Mouse (Mus musculus): ENCODE data around the gene Gnas.

The Gnas gene

DNA sequence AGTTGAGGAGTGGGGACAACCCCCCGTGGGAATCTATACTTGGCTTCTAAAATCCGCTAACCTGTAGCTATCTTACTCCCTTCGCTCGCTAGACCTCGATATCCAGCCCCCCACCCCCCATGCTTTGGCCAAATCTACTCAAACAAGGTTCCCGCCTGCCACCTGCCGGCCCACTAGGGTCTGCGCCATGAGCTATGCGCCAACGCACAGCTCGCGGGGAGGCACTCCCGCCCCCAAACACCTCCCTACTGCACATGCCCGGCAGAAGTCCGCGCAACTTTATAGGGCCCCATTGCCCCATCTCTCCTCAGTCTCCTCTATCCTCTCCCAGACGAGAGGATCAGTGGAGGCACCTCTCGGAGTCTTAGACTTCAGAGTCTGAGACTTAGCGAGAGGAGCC, at the start of gene Gnas:
TSS of gene Gnas (plus strand) at position 310 of the 400 bp plus-strand sequence.
- peak in 1 of 2 experiments; percentile 28 for DNase-seq (ENCODE audit: low spot score in 2 of 2)

DNA sequence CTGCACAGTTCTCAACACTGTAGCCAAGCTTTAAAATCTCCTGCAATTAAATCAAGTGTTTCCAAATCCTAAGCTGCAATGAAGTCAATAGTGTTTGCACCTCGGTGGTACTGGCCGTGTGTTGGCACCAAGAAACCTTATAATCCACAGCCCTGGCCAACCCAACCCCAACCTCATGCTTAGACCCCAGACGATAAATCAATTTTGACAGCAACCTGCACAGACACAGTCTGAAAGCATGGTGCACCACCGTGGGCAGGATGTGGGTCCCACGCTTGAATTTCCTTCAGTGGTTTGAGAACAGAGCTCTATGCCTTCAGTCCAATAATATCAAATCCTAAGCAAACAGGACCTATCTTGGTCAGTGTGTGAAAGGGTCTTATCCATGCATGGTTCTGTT, 41.7 kb upstream of the Gnas start:
- no peak for DNase-seq (ENCODE audit: low spot score in 2 of 2)

DNA sequence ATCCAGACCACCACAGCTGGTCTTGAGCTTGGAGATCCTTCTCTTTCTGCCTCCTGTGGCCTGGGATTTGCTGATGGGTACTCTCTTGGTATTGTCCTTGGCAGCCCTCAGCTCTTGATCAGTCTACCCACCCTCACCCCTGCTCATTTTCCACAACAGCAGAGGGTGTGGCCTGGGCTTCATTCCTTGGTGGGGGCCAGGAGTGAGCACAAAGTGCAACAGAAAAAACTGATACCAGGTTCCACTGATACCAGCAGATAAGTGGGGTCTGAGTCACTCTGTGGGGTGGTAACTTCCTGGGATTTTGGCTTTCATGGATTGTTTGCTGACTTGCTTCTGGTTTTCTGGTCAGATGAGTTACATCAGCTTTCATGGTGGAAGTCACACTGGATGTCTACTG, 32.2 kb upstream of the Gnas start:
- no peak for DNase-seq (ENCODE audit: low spot score in 2 of 2)

DNA sequence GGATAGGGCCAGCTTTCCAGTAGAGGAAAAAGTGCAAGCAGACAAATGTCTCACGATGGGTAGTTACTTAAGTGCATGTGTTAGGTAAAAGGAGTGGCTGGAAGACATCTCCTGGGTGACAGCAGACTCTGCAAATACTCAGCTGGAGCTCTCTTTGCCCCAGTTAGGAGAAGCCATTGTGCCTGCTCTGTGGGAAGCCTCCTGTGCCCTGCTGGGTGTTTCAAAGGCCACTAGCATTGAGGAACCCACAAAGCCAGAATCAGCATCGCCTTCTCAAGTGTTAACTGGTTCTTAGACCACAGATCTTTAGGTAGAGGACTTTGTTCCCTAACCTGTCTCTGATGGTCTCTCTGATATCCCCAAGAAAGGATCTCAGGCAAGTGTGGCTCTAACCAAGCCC, 26.8 kb upstream of the Gnas start:
- DNase-seq (ENCODE audit: low spot score in 2 of 2) = no peak

DNA sequence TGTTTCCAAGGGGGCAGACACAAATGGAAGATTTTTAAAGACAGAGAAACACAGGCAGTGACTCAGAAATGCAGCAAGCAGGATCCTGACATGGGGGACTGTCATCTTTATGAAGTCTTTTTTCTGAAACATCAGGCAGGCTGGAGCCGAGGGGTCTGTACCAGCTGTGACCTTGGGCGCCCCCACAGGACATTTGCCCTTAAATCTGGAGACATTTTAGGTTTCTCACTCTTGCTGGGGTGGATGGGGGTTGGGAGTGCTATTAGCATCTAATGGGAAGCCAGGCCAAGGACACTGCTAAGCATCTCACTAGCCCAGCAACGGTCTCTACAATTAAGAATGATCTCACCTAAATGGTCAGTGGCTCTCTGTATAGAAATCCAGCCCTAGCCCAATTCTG, 24.1 kb upstream of the Gnas start:
- DNase-seq (ENCODE audit: low spot score in 2 of 2) = no peak

DNA sequence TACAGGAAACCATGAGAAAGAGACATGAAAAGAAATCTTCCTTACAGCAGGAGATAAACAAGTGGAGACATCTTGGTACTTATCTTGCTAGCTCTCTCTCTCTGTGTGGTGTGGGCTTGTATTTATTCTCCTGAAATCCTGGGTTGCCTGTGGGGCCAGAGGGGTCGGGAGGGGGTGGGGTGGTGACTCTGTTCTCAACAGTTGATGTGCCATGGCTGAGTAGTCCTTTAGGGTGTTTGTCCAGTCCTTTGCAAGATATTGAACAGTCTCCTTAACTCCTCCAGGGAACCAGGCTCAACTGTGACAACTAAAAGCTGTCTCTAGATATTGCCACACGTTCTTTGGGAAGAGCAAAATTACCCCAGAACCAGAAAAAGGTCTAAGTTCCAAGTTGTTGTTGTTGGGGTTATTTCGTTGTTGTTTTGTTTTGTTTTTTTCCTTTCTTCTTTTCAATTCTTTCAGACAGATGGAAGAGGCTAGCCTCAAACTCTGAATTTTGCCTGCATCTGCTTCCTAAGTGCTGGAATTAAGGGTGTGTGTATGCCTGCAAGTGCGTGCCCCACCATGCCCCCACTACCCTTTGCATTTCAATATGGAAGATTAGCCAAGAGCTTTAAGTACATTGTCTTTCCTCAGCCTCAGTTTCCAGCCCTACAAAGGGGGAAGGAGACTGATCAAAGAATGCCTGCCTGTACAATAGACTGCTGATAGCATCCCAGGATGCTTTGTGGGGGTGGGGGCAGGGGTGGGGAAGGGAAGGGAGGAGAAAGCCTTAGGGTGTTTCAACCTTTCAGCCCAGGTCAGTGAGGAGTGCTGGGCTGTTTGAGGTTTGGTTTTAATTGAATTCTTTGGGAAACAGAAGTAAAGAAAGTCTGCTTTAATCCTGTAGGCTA, 23.0 kb upstream of the Gnas start:
- no peak for DNase-seq (ENCODE audit: low spot score in 2 of 2)

DNA sequence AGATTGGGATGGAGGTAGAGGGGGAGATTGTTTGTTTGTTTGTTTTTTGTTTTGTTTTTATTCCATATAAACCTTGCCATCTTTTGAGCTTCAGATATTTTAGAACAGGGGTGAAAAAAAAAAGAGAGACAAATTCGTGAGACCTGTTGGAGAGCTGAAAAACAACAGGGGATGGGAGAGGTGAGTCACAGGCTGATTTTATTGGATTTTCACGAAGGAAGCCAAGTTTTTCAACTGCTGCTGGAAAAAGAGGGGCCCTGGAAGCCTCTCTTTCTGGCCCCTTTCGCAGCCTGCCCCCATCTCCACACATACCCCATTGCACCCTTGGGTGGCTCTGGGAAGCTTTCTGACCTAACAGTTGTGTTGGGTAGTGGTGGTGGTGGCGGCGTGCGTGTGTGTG, 22.3 kb upstream of the Gnas start:
- no peak for DNase-seq (ENCODE audit: low spot score in 2 of 2)

DNA sequence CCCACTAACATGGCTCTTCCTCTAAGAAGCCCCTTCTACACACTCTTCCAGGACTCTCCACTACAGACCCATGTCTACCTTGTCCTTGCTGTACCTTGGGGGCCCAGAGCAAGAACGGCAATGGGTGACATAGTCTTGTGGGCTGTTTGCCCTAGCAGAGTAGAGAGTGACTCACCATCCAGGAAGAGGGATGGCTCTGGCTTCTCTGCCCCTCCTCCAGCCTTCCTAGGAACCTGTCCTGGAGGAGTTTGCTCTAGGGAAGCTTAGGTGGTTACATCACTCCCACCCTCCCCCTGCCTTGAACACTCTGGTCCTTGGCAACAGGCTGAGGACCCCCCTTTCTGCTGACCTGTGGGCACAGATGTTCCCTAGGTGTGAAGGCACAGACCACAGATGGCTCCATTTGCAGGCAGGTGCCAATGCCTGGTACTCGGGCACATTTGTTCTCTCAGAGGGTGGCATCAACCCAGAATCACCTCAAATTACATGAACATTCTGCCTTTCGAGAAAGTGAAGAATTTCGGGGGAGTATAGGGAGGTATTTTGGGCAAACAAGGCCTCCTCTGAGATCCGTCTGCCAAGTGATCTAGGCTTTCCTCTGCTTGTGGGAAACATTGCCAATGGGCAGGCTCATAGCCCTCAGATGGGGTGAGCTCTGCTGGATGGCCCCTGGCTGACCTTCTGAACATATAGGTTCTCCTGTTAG, 20.9 kb upstream of the Gnas start:
- DNase-seq (ENCODE audit: low spot score in 2 of 2) = no peak

DNA sequence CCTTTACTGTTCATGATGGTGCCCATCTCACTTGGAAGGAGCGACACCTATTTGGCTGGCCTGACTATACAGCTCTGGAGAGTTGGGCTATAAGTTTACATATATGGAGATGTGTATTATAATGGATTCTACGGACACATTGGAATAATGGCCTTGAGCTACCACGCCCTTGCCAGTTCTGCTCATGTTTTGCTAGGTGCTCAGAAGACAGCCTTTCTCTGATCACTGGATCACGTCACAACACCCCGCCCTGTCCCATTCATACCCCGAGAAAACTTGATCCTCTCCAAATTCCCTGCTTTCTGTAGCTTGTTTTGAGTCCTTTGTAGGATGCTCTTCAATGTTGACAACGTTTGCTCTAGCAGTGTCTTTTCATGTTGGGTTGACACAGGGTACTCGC, 19.9 kb upstream of the Gnas start:
- DNase-seq (ENCODE audit: low spot score in 2 of 2) = no peak

DNA sequence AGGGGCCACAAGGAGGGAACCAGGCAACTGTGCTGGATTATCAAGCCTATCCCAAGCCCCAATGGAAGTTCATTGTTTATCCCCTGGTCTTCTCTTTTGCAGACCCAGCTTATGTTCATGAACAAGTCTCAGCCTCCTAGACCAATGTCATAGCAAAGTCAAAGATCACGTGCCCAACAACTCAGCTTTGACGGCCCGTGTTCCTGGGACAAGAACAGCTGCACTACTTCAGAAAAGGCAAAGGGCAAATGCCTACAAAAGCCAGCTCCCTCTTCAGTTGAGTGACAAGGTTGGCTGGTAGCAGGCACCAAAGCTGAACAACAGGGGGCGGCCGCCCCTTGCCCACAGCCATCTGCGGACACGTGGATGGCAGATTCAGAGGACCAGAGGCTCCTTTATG, 13.7 kb upstream of the Gnas start:
- no peak for DNase-seq (ENCODE audit: low spot score in 2 of 2)

DNA sequence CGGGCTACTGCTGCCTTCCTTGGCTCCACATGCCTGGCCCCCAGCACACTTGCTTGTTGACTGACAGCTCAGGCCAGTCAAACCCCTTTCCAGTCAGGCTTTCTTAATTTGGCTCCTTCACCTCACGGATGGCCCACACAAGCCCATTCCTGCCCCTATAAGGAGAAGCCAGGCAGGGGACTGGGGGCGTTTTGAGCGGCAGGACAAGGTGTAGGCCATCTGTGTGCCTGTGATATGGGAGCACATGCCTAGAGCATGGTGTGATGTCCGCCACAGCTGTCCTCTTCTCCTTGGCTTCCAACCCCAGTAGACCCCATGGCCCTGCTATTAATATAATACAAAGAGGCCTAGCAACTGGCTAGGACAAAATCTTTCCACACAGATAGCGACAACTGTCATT, 12.7 kb upstream of the Gnas start:
- DNase-seq (ENCODE audit: low spot score in 2 of 2) = no peak

DNA sequence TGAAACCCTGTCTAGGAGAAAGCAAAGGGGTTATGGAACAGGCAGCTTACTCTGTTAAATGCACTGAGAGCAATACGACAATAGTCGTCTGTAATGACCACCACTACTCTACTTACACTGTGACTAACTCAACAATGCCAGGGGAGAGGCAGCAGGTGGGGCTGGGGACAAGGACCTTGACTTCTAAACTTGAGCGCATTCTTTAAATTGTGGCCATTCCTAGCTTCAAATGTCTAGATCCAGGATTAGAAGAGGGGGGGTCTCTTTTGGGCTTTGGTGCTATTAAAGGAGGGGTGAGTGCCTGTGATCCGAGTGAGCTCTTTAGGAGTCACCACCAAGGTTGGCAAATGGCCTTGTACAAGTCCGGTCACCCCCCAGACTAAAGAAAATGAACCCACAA, 11.0 kb upstream of the Gnas start:
- DNase-seq (ENCODE audit: low spot score in 2 of 2) = no peak

DNA sequence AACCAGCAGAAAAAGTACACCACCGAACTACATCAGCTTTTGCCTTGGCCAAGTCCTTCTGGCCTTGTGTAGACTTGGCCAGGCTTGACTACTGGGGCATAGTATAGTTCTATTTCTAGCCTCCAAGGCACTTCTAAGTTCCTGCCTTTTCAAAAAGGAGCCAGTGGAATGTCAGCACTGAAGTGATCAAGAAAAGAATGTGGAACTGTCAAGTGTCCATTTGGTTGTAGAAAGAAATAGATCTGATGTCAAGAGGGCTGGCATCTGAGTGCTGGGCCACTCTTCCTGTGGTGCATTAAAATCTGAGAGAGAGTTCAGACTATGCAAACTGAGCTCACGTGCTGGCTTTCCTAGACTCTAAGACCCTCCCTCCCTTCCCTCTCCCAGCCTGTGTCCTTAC, 10.2 kb upstream of the Gnas start:
- DNase-seq (ENCODE audit: low spot score in 2 of 2) = no peak

DNA sequence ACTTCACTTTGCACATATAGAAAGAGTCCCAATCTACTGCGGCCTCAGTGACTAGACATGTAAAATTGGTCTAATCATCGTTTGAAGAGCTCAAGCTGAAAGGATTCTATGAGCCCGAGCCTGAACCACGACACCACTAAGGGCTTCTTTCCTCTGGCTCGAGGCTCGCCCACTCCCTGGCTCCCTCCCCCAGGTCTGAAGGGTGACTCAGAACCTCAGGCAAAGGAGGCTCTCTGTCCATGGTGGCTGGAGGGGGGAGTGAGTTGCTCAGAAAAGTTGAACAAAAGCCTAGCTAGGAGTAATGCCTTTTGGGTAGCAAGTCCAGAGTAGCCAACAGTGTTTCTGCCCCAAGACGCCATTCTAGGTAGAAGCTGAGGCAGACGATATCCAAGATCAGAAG, 4.3 kb upstream of the Gnas start:
- DNase-seq (ENCODE audit: low spot score in 2 of 2) = no peak

DNA sequence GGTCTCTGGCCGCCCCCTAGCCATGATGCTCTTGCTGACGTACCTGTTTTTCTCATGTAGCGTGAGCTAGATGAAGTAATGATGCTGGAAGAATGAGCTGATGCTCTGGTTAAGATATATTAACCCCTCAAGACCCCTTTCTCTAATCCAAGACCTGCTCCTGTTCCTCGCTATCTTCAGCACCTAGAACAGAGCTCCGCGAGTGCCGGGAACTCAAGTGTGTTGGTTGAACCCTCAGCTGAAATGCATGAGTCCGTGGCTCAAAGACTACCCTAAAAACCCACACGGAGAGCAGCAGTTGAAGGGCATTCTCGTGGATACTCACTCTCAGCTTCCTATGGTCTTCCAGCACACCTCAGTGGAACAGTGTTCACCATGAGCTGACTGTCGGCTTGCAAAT, 779 bp upstream of the Gnas start:
- DNase-seq (ENCODE audit: low spot score in 2 of 2) = no peak

DNA sequence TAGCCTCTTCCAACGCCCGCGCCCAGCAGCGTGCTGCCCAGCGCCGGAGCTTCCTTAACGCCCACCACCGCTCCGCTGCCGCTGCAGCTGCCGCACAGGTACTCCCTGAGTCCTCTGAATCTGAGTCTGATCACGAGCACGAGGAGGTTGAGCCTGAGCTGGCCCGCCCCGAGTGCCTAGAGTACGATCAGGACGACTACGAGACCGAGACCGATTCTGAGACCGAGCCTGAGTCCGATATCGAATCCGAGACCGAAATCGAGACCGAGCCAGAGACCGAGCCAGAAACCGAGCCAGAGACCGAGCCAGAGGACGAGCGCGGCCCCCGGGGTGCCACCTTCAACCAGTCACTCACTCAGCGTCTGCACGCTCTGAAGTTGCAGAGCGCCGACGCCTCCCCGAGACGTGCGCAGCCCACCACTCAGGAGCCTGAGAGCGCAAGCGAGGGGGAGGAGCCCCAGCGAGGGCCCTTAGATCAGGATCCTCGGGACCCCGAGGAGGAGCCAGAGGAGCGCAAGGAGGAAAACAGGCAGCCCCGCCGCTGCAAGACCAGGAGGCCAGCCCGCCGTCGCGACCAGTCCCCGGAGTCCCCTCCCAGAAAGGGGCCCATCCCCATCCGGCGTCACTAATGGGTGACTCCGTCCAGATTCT, 812 bp downstream of the Gnas start:
- DNase-seq (ENCODE audit: low spot score in 2 of 2) = no peak

DNA sequence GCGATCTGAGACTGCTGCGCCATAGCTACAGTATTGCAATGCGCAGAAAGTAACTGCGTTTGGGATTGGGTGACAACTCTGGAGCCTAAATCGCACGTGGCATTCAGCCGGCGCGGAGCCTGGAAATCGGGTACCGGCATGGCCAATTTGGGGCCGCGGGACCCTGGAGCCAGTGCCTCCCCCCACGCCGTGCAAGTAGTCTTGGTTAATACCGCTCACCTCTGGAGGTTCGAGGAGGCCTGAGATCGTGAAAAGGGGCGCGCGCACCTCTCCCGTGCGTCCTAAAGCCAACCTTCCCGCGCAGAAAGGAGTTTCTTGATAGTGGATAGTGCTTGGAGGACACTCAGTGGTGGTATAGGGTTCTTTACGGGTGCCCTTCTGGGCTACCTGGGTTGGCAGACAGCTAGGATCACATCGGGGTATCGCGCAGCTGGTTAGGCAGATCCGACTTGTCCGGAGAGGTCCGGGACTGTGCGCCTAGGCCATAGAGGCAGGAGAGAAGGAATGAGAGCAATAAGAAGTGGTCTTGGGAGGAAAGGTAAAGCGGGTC, 1.9 kb downstream of the Gnas start:
- no peak for DNase-seq (ENCODE audit: low spot score in 2 of 2)

DNA sequence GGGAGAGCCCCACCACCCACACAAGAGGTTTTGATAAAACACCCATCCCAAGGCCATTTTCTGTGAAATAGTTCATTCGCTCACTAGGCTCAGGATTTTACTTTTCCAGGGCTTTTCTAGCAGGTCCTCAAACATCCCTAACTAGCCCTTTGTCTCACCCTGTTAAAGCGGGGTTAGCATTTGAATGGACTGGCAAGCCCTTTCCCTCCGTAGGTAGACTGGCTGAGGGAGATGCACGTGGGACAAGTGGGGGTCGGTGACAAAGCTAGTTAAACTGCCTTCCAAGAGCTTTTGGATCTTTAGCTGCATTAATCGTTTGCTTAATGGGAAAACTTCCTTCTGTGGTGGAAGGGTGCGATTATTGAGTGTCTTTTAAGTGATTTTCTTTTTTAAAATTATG, 3.8 kb downstream of the Gnas start:
- DNase-seq (ENCODE audit: low spot score in 2 of 2) = no peak

DNA sequence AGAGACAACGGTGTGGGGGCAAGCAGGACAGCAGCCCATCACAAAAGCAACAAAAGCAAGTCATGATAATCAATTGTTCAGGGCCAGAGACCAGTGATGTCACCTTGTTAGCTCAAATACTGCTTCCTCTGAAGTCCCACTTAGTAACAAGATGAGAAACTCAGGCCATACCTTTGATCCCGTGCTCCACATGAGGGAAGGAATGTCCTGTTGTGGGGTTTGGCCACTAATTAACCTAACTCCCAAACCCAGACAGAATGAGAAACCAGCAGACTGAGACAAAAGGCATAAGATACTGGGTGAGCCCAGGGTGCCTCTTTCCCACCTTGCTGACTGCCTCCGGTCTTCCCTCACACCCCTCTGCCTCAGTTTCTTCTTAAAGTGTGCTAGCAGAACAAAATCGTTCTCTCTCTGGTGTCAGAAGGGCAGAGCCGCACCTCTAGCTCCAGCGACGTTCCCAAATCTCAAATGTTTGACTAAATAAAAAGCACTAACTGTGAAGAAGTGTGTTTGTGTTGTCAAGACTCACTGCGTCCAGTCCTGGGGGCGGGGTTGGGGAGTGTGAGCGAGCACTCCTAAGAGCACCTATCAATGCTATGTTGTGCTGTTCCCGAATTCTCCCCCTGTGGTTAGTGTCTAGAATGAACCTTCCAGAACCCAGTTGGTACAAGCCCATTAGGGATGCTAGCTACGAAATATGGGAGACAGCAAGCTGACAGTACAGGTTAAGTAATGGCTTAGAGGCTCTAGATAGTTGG, 4.7 kb downstream of the Gnas start:
- no peak for DNase-seq (ENCODE audit: low spot score in 2 of 2)

DNA sequence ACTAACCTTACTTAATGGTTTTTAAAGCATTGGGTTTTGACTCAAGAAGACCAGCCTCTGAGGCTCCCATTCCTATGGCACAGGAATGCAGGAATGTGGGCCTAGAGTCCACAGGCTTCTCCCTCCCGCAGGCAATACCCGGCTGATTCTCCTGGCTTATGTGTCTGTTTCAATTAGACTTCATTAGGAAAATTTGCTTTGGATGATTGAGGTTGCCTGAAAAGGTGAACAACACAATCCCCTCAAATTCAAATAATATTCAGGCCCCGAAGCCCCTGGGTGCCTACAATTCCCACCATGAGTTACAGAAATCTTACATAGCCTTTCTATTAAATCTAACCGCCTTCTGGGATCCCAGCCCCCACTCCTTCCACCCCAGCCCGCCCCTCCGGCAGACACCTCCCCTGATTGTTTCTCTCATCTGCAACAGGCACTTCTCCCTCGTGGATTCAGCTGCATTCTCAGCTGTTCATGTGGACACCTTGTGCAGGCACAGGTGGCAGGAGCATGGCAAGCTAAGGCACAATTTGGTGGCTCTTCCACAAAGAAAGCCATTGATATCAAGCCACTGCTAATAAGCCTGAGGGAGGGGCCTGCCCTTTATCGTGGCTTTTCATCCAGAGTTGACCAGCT, 7.0 kb downstream of the Gnas start:
- no peak for DNase-seq (ENCODE audit: low spot score in 2 of 2)

DNA sequence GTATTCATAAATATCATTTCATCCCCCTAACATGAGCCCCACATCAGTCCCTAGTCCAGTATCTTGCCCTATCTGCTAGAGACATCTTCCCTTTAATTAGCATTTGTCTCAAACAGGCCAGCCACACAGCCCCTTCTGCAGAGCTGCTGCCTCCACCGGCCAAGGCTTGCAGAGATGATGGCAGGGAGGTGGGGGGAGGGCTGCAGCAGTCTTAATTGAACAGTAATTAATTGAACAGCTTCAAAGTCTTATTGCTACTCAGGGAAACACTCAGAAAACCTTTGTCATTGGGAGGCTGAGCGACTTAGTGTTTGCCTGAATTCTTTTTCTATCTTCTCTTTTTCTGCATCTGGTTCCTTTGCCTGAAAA, 7.5 kb downstream of the Gnas start:
- DNase-seq (ENCODE audit: low spot score in 2 of 2) = no peak

All from thymus, postnatal 10 days (tissue).